Mouse (Mus musculus) ES-E14 (cell line): ENCODE results near the gene Ntm.

Source experiments
- HCFC1 ChIP-seq: IDR thresholded peaks from 2 replicates; pipeline ENCODE4 v1.6.1; 2012; ENCODE audit warnings: low read length, inconsistent platforms, borderline replicate concordance; ENCODE audit not compliant: insufficient read depth
- MAFK ChIP-seq: IDR thresholded peaks from 2 replicates; pipeline ENCODE4 v1.6.1; 2014; ENCODE audit warnings: mild to moderate bottlenecking, low read depth, low read length, inconsistent platforms; ENCODE audit not compliant: insufficient read depth
- ZC3H11A ChIP-seq: IDR thresholded peaks from 2 replicates; pipeline ENCODE4 v1.6.1; 2012; ENCODE audit warnings: low read depth, mild to moderate bottlenecking, inconsistent platforms, low read length, borderline replicate concordance

GRCm38 (mm10) chr9:29790017-29790416 lies 172.9 kb downstream of the Ntm start:
- no peak for TF ChIP-seq MAFK
- no peak for TF ChIP-seq ZC3H11A
- no peak for TF ChIP-seq HCFC1
